Mouse (Mus musculus) thymus, adult 2 months (tissue): Measurements from ENCODE around the gene Zbtb44.

Experiments used
- CTCF ChIP-seq: fragments of 200-500 bp; IDR thresholded peaks from 2 replicates; pipeline ENCODE4 v1.5.1; 2012; ENCODE audit warnings: mild to moderate bottlenecking, control low read depth, low read length, moderate library complexity, borderline replicate concordance; ENCODE audit not compliant: control insufficient read depth, poor library complexity, insufficient read depth; ENCODE audit errors: extremely low read depth
- POLR2A ChIP-seq: fragments of 200-500 bp; IDR thresholded peaks from 2 replicates; pipeline ENCODE4 v1.6.1; 2012; ENCODE audit warnings: mild to moderate bottlenecking, low read length, control low read depth, moderate library complexity; ENCODE audit not compliant: control insufficient read depth, poor library complexity, insufficient read depth; ENCODE audit errors: extremely low read depth

- no peak for TF ChIP-seq POLR2A
- TF ChIP-seq CTCF: no peak
Measured at GRCm38 (mm10) chr9:31028251-31028650, 2.2 kb upstream of the Zbtb44 start.
